In the genomic region with DNA sequence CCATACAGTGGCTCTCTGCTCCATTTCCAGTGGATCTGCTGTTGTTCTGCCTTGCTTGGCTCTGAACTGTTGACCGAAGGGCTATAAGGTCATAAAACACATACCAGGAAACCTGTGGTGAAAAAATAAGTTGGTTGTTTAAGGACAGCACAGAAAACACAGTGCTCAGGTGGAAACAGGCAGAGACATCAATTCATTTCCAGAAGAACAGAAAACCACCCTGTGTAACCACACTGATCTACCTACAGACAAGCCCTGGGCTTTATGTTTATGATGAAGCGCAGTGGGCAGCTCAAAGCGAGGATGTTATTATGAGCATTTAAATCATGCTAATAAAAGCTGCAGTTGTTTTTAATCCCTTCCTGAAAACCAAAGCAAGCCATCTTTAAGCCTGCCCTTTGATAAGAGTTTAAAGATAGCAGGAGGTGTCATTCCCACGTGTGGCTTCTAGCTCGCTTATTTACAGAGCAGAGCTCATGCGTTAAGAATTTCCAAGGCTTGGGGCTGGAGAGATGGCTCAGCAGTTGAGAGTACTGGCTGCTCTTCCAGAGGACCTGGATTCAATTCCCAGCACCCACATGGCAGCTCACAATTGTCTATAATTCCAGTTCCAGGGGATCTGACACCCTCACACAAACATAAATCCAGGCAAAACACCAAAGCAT, we compare ENCODE assay signal across 23 mouse cellular contexts. TPM values are rescaled to one million over a fixed set of nuclear protein-coding genes. Genes with fewer than 3 reads are reported as not detected.
DNase-seq lines count a peak whose midpoint lies in the region; ATAC-seq and TF ChIP-seq lines count a peak whose summit lies in the region.
"Had no signal": no experiment of that assay in that cellular context is flagged by ENCODE, and none has a peak within 500 bp of the region (broad histone marks: within the 10 kb centered on the region; RNA-seq: fewer than 3 reads in every experiment).

No protein-coding gene starts in this region.

- ATAC-seq in heart, embryonic 16.5 days (replicated peaks; ENCODE audit: extremely low read depth, insufficient read depth, low FRiP score): no peak
- ATAC-seq in inflammation-experienced regulatory T-cells, adult 6 months: peak; percentile 39
- ATAC-seq: forebrain, embryonic 15.5 days had no signal

- no peak for DNase-seq in gastrocnemius, adult 2 months
- DNase-seq in gastrocnemius, postnatal 14 days: no peak
- no peak for DNase-seq in heart, postnatal 36 days
- DNase-seq in CD4-positive helper T cell, adult 2 months (ENCODE audit: low read depth, low spot score): peak; percentile 56
- no peak for DNase-seq in hindbrain, embryonic 10.5 days (ENCODE audit: low spot score)
- DNase-seq in right cerebral cortex, postnatal 4 days: no peak
- DNase-seq: adrenal gland, adult 8-10 months; cerebellum, adult 11-12 months; cerebellum, postnatal 10 days; gastrocnemius, postnatal 10 days; kidney, adult 18-20 months; kidney, postnatal 10 days; left cerebral cortex, postnatal 4 days; thymus, adult 18-20 months; thymus, postnatal 36 days had no signal

- no peak overlapping the region for H3K4me2 ChIP-seq in heart, embryonic 16.5 days (ENCODE audit: low read depth, low read length)
- H3K4me2 ChIP-seq: forebrain, embryonic 15.5 days; hindbrain, embryonic 12.5 days; limb, embryonic 15.5 days; midbrain, embryonic 12.5 days had no signal

- H3K9me3 ChIP-seq in heart, embryonic 16.5 days (replicated peaks; ENCODE audit: control insufficient read depth, low read length): peaks cover 2% of the 10 kb centered on the region; the same call in 1 of the 2 replicates
- H3K9me3 ChIP-seq in hindbrain, embryonic 10.5 days: no peaks in the 10 kb centered on the region
- H3K9me3 ChIP-seq: embryonic facial prominence, embryonic 10.5 days; forebrain, embryonic 15.5 days; hindbrain, embryonic 12.5 days; limb, embryonic 15.5 days; midbrain, embryonic 12.5 days had no signal

- peak overlapping the region; percentile 83 for H3K27ac ChIP-seq in gastrocnemius, adult 2 months
- H3K27ac ChIP-seq in heart, embryonic 16.5 days (ENCODE audit: low read length): peak overlapping the region; percentile 66
- no peak overlapping the region for H3K27ac ChIP-seq in hindbrain, embryonic 10.5 days
- H3K27ac ChIP-seq: embryonic facial prominence, embryonic 10.5 days; forebrain, embryonic 15.5 days; hindbrain, embryonic 12.5 days had no signal

- no peaks in the 10 kb centered on the region for H3K27me3 ChIP-seq in heart, embryonic 16.5 days (ENCODE audit: control insufficient read depth, insufficient read depth, low read length)
- no peaks in the 10 kb centered on the region for H3K27me3 ChIP-seq in hindbrain, embryonic 10.5 days (ENCODE audit: insufficient read depth, poor library complexity, severe bottlenecking)
- H3K27me3 ChIP-seq: forebrain, embryonic 15.5 days; hindbrain, embryonic 12.5 days; limb, embryonic 15.5 days; midbrain, embryonic 12.5 days; Patski had no signal

- H3K4me1 ChIP-seq in heart, embryonic 16.5 days (ENCODE audit: control insufficient read depth, insufficient read depth, low read length): peaks cover 27% of the 10 kb centered on the region
- H3K4me1 ChIP-seq in hindbrain, embryonic 10.5 days (replicated peaks): peaks cover 4% of the 10 kb centered on the region; the same call in 1 of the 2 replicates
- H3K4me1 ChIP-seq: forebrain, embryonic 15.5 days had no signal

- H3K4me3 ChIP-seq in gastrocnemius, adult 2 months: no peak overlapping the region
- H3K4me3 ChIP-seq in heart, embryonic 16.5 days (ENCODE audit: low read length): no peak overlapping the region
- no peak overlapping the region for H3K4me3 ChIP-seq in hindbrain, embryonic 10.5 days
- H3K4me3 ChIP-seq: embryonic facial prominence, embryonic 10.5 days; forebrain, embryonic 15.5 days; hindbrain, embryonic 12.5 days; limb, embryonic 15.5 days; midbrain, embryonic 12.5 days had no signal

- intact Hi-C loops in gastrocnemius, adult 2 months (cut with DNase I): no loop called here
- intact Hi-C loops in gastrocnemius, postnatal 14 days (cut with DNase I; ENCODE audit: low total_unique reads): no loop called here
- intact Hi-C loops in heart, postnatal 36 days (cut with DNase I): no loop called here

- H3K9ac ChIP-seq in heart, embryonic 16.5 days (ENCODE audit: low read length): no peak overlapping the region
- H3K9ac ChIP-seq: forebrain, embryonic 15.5 days; hindbrain, embryonic 12.5 days; limb, embryonic 15.5 days; midbrain, embryonic 12.5 days had no signal

- TF ChIP-seq CTCF in gastrocnemius, adult 2 months (IDR thresholded peaks at IDR 0.05): no peak

- no peaks in the 10 kb centered on the region for H3K36me3 ChIP-seq in heart, embryonic 16.5 days (ENCODE audit: control insufficient read depth, insufficient read depth)
- no peaks in the 10 kb centered on the region for H3K36me3 ChIP-seq in hindbrain, embryonic 10.5 days
- H3K36me3 ChIP-seq: embryonic facial prominence, embryonic 10.5 days; forebrain, embryonic 15.5 days; hindbrain, embryonic 12.5 days; limb, embryonic 15.5 days; midbrain, embryonic 12.5 days had no signal

- 56% methylated on average over 6 of the region's 6 CpGs for WGBS in heart, embryonic 16.5 days
- 89% methylated on average over 6 of the region's 6 CpGs for WGBS in hindbrain, embryonic 10.5 days

RNA-seq across cellular contexts. Expression of gene Smurf2, which starts 38.0 kb away (rescaled TPM):
- 10 to 100 TPM; 26.5 to 32.2 TPM for total RNA-seq in gastrocnemius, adult 2 months (2021)
- 10 to 100 TPM; 20.8 to 21.7 TPM for total RNA-seq in gastrocnemius, postnatal 14 days (2021)
- polyA plus RNA-seq in heart, embryonic 16.5 days (2015; fragmentation: Nextera tagmentation; extraction: Ambion mirVana): 10.2 and 10.7 TPM in 2 replicates
- 10 to 100 TPM; 35.9 to 38.9 TPM for total RNA-seq in heart, postnatal 36 days (2021)
- 10 to 100 TPM in 2 of 3 experiments, 1 to 10 TPM in 1; 8.4 to 25.2 (median 21.6) TPM for polyA plus RNA-seq in inflammation-experienced regulatory T-cells, adult 6 months (2017; shearing (Covaris generic))
- polyA plus RNA-seq in hindbrain, embryonic 10.5 days (2016; fragmentation: Nextera tagmentation; extraction: Ambion mirVana): 13.0 and 13.3 TPM in 2 replicates

RNA-seq across cellular contexts. Expression of gene Kpna2, which starts 40.8 kb away (rescaled TPM):
- 10 to 100 TPM; 13.2 to 16.2 TPM for total RNA-seq in gastrocnemius, adult 2 months (2021)
- total RNA-seq in gastrocnemius, postnatal 14 days (2021): 10 to 100 TPM; 12.3 to 21.9 TPM
- polyA plus RNA-seq in heart, embryonic 16.5 days (2015; fragmentation: Nextera tagmentation; extraction: Ambion mirVana): 235 and 294 TPM in 2 replicates
- 10 to 100 TPM; 60.8 to 67.1 TPM for total RNA-seq in heart, postnatal 36 days (2021)
- 100 to 1,000 TPM; 112 to 274 (median 131) TPM for polyA plus RNA-seq in inflammation-experienced regulatory T-cells, adult 6 months (2017; shearing (Covaris generic))
- 653 and 682 TPM in 2 replicates for polyA plus RNA-seq in hindbrain, embryonic 10.5 days (2016; fragmentation: Nextera tagmentation; extraction: Ambion mirVana)
